Mouse (Mus musculus) kidney, adult 18-20 months (tissue): ENCODE data around the gene Entpd5.
"Not testable (repeated sequence)": the region's sequence is repeated elsewhere in the genome, so short reads cannot be mapped to it uniquely, and the experiment has no call there.

ENCODE experiments used
- DNase-seq: peaks from one replicate; pipeline ENCODE4 v3.0.0; 2021

The Entpd5 gene

DNA sequence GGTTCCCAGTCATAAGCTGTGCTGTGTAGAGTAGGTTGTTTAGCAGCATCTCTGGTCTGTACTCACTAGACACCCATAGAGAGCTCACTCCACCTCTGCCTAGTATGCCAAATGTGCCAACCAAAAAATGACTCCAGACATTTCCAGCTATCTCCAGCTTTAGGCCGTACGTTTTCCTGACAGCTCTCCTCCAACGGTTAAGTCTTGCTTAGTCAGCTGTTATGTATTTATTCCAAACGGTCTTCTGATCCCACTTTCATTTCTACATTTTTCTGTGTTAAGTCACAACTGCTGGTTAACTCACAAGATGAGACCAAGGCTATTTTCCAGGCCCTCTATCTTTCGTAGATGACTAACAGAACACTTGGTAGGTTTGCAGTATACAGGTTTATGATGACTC lies 10.2 kb downstream of the Entpd5 start:
- no peak for DNase-seq

DNA sequence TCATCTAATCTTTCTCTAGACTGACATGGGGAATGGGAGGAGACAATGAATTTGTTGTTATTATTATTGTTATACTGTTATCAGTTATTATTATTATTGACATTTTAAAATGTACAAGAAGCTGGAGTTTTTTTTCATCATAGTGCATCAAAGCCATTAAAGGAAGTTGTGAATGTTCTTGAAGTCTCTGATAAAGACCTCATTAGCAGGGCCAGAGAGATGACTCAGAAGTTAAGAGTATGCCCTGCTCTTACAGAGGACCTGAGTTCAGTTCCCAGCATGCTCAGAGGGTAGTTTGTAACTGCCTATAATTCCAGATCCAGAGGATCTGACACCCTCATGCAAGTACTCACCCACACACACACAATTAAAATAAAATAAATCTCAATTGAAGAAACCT lies 11.1 kb downstream of the Entpd5 start:
- no peak for DNase-seq

DNA sequence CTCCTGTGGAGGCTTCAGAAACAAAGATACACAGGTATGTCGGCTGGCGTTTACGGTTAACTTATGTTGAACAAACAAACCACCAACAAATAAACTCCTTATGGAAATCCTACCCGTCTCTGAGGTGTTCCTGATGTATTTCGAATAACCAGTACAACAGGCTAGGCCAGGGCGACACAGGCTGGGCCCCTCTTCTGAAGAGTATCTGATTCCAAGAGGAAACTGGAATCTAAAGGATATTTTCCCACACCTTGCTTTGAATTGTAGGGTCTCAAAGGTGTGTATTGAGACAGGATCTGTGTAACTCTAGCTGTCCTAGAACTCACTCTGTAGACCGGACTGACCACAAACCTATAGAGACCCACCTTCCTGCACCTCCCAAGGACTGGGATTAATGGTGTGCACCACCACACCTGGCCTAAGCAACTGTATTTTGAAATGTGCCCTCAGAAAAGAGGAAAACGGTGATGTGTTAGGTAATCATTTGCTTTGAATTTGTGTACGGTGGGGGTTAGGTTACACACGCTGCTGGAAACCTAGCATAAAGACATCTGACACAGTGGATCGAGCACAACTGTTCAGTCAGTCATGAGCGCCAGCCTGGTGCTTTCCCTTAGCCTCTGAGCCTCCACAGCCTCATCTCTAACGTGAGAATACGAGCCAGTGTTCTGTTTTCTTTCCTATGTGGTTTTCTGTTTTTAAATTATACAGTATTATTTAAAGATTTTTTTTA lies 11.7 kb downstream of the Entpd5 start:
- no peak for DNase-seq

DNA sequence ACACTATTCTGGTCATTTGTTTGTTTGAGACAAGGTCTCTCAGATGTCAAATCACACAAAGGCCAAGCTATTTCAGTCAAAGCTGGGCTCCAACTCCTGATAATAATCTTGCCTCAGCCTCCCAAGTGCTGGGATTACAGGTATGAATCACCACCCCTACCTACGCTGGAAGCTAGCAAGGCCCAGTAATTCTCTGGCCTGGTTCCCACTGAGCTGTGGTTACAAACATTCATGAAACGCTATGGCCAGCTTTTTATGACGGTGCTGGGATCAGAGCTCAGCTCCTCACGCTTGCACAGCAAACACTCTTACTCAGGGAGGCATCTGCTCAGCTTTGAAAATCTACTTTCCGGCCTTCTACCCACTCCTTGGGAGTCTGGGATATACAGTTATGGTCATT lies 15.0 kb downstream of the Entpd5 start:
- no peak for DNase-seq

DNA sequence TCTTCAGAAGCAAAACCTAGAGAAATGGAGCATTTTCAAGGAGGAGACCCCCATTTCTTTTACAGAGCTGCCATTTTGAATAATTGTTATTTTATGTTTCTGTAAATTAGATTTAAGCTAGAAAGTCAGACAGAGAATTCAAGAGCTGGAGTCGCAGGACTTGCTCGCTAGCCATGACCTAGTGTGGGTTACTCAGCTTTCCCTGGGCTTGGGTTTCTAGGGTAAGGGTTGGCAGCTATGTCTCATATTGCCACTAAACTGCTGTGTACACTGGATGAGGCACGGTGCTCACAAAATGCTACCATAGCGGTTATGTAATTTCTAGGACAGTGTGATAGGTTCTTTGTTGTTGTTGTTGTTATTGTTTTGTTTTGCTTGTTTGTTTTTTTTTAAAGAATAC lies 16.1 kb downstream of the Entpd5 start:
- no peak for DNase-seq

DNA sequence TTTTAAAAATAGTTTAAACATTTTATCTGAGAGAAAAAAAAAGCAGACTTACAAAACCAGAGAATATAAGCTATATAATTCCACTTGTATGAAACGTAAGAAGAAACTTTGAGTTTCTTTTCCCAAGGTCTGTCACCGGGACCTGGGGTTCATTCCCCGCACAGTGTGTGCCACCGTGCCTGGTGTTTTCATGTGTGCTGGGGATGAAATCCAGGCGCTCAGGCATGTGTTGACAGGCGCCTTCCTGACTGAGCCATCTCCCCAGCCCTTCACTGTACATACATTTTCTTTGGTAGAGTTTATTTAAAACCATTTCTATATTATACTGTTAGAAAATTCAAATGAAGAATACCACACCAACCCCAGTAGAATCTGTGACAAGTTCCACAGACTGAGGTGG lies 18.5 kb downstream of the Entpd5 start:
- DNase-seq = no peak

DNA sequence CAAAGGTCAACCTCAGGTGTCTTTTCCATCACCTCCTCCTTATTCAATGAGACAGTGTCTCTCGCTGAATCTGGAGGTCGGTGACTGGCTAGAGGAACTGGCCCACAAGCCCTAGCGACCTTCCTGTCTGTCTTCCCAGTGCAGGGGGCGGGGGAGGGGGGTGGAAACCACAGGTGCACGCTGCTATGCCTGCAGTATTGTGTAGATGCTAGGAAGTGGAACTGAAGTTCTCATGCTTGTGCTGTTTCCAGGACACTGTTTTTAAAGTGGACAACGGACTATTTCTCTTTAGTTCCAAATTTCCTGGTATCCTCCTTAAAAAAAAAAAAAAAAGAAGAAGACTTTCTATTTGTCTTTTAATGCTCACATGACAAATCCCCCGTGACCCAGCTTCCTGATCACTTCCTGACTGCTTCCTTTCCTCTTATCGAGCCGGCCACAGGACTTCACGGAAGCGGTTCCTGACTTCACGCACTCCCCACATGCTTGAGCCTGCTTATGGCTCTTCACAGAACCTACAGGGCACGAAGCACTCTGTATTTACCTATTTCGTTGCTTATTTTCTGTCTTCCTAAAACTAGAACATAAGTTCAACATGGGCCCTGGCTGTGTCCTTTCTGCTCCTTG lies 19.9 kb downstream of the Entpd5 start:
- DNase-seq = no peak

DNA sequence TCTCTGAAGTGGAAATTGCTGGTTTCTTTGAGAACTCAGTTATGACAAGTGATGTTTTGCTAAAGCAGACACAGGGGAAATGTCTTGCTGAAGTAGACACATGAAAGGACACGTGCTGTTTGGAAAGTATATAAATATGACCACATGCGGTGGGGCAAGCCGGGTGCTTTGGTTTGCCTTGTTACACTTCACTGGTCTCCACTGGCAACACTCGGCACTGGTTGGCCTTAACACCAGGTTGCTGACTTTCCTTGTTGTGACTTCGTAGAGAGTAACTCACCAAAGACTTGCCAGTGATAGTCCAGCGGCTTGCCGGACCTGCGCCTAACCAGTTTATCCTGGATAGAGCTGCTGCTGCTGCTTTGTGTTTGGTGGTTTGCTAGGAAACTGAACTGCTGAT lies 20.7 kb downstream of the Entpd5 start:
- DNase-seq = peak; percentile 55

DNA sequence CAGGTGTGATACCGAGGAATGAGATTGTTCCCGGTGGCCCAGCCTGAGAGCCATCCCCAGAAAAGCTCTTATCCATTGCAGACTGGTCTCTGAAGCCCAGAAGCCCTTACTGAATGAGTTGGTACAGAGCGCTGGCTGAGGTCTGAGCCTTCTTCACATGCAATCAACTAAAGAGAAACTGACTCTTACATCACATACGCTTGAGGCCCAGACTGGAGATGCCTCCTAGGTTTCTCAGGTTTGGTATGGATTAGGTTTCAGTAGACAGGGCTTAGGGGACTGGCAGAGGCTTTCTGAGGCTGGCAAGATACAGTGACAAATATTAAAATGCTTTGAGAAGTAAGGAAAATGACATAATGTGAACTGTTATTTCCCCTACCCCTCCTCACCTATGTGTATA lies 23.4 kb downstream of the Entpd5 start:
- no peak for DNase-seq

DNA sequence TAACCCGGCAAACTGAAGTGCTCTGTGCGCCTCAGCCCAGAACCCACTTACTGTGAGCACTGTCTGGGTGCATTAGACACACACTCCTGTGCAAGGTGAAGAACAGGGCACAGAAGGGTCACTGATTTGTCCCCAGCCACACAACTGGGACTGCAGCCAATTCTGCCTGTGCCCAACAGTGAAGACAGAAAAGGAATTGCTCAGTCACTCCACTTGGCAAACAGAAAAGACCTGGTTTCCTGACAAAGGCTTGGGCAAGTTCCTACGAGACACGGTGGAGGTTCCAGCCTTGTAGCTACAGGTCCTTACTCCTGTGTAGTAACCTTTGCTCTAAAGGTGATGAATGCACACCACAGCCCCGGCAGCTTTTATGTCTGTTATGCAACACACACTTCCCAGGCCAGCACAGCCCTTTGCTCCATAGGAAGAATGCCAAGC lies 24.2 kb downstream of the Entpd5 start:
- DNase-seq = peak; percentile 74

DNA sequence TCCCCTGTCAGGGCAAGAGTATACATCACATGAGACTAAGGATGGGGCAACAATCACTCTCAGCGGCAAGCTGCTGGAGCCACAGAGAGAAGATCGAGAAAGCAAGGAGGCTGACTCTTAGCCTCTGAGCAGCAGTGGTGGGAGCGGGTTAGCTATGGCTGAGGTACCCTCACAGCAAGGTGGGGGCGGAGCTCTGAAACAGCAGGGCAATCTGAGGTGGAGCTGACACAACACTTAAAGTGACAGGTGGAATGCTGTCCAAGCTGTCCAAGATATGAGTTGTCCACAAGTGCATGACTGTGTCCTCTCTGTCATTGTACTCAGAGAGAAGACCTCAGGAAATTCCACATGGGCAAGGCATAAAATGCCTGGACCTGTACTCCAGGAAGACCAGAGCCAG lies 26.5 kb downstream of the Entpd5 start:
- DNase-seq = no peak

DNA sequence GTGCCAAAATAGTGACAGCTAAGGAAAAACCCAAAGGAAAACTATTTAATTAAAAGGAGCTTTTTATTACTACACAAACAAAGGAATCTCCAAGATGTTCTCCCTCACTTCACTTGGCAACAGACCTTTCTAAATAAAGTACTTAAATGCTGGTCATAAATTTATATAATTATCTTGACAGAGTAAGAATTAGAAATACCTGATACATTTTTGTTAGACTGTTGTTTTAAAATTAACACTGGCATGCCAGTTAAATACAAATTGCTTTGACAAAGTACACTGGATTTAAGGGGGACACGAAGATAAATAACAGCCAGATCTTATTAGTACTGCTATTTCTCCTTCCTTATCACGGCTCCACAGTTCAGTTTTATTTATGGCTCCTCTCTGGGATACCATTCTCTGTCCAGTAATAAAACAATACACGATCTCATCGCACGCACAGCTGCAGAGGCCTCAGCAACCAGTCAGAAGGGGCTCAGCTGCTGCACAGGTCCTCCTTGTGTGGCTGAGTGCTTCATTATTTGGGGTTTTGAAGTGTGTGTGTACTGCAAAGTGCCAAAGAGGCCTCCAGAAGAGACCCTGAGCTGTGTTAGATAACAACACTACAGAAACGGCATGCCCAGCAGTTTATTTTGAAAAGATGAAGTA lies 34.9 kb downstream of the Entpd5 start:
- DNase-seq = no peak

DNA sequence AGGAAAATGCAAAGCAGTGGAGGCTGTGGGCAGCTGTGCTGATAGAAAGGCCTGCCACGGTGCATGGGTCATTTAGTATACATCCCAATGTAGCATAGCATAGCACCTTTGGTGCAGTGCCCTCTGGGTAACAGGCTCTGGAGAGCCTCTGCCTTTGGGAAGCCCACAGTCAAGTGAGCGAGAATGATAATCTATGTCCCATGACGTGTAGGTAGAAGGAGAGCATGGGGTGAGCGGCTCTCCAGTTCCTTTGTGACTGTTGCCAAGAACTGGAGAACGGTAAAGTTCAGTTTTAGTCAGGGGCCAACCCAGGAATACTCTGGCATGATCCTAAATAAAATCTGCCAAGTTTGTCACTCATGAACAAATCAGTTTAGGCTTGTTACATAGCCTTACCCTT lies 37.2 kb downstream of the Entpd5 start:
- no peak for DNase-seq

DNA sequence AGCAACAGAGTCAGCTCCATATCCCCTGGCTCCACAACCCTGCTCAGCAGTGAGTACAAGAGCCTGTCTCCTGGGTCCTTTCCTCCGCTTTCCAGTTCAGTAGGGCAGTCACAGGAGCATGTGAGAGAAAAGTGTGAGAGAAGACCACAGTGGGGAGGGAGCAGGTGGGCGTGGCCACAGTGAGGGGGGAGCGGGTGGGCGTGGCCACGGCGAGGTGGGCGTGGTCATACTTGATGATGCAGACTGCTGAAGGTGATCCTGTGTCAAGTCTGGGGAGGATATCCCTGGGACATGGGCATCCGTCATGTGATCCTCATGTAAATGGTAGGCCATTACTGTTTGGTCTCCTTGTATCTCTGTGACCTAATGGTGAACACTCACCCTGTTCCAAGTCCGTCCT lies 41.9 kb downstream of the Entpd5 start:
- no peak for DNase-seq

DNA sequence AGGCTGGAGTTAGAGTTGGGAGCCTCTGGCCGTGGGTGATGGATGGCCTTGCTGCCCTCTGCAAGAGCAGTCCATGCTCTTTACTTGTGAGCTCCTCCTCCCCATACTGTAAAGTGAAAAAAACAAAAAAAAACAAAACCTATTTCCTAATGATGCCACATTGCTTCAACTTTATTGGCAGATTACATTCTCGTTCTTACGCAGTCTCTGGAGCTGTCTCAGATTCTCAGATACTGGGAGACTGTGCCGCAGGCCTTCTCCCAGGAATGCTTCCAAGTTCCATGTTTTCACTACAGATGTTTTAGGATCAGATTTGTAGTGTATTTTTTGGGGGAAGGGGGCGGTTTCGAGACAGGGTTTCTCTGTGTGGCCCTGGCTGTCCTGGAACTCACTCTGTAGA lies 43.7 kb downstream of the Entpd5 start:
- no peak for DNase-seq

DNA sequence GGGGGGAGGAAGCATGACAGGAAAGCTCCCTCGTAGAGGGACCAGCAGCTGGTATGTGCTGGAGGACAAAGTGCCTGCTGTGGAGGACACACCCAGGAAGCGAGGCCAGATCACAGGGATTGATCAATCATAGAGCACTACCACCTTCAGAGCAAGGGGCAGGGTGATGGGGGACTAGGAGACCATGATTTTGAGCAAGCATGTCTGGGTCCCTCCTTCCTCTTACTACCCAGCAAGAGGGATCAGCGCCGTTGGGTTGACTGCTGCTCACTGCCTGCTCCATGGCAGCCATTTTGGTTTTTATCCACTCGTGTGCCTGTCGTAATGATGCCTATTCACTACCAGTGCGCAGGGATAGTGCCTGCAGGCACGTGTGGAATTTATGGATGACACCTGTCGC lies 44.5 kb downstream of the Entpd5 start:
- no peak for DNase-seq

DNA sequence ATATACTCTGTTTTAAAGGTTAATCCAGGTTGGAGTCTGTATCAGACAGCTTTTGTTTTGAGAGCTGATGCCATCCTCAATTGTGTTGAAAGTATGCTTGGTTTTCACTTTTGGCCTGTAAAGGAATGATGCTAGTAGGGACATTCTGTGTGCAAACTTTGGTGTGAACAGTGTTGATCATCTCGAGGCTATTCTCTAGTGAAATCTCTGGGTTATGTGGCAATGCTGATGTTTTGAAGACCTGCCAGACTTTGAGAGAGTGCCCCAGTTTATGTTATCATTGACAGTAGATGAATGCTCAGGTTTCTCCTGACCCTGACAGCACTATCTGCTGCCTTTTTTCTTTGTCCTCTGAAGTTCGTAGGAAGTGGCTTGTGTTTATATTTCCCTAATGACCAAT lies 46.0 kb downstream of the Entpd5 start:
- DNase-seq = no peak

DNA sequence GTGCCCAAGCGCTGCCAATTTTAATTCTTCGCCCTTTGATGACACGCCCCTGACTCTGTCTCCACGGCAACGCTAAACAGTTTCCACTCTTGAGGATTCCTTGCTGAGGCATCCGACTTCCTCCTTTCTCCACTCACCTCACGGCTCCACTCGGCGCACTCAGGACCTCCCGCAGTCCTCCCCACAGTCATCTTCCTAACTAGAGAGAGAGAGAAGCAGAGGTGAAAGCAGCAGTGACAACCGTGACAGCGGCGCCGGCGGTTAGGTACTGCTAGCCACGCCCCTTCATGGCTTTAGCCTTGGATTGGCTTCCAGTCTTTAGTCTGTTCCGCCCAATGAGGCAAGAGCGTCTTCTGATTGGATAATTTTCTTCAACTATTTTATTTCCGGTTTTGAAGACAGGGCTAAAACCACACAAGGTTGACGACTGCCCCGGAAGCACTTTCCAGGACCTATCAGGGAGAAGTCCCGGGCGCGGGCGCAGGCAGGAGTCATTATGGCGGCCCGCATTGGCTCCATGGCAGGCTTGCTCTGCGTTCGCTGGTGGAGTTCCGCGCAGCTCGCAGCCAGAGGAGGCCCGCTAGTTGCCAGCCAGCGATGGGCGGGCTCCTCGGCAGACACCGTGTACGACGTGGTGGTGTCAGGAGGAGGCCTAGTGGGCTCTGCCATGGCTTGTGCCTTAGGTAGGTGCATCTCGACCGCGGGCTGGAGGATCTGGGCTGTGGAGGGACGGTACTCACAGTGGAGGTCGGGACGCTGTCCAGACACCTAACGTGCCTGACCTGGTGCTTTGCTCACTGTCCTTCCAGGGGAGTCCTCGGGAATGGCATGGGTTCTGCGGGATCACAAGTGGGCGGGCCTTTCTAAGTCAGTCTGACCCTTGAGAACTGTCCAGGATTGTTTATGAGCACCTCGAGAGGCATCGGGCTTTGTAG lies 47.0 kb downstream of the Entpd5 start, which contains the start of the genes Coq6 and Fam161b:
Gene Coq6, plus strand, starts transcription at position 103 of the 935 bp plus-strand sequence.
Gene Fam161b, minus strand, starts transcription at position 279 of the 935 bp plus-strand sequence.
- peak; percentile 93 for DNase-seq

DNA sequence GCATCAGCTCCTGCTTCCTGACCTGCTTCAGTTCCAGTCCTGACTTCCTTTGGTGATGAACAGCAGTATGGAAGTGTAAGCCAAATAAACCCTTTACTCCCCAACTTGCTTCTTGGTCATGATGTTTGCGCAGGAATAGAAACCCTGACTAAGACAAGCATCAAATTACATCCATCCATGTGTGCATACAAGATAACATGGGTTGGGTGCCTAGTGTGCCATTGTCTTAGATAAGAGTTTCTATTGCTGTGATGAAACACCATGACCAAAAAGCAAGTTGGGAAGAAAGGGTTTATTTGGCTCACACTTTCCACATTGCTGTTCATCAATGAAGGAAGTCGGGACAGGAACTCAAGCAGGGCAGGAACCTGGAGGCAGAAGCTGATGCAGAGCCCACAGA lies 50.1 kb downstream of the Entpd5 start:
- DNase-seq = not testable (repeated sequence)

DNA sequence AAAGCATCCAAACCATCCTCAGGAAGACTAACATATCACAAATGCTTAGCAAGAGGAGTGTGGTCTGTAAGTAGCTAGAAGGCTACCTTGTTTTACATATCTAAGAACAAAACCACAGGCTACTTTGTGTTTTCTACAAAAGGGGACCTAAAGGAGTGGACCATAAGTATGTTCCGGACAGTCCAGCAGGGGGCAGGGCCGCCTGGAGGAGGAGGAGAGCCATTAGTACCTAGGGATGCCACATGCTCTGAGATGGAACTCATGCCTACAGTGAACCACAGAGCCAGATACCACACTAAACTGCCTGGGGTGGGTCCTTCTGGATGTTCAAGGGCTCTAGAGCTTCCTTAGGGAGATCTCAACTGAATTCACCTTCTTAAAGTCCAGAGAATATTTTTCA lies 61.6 kb downstream of the Entpd5 start:
- DNase-seq = peak; percentile 51

DNA sequence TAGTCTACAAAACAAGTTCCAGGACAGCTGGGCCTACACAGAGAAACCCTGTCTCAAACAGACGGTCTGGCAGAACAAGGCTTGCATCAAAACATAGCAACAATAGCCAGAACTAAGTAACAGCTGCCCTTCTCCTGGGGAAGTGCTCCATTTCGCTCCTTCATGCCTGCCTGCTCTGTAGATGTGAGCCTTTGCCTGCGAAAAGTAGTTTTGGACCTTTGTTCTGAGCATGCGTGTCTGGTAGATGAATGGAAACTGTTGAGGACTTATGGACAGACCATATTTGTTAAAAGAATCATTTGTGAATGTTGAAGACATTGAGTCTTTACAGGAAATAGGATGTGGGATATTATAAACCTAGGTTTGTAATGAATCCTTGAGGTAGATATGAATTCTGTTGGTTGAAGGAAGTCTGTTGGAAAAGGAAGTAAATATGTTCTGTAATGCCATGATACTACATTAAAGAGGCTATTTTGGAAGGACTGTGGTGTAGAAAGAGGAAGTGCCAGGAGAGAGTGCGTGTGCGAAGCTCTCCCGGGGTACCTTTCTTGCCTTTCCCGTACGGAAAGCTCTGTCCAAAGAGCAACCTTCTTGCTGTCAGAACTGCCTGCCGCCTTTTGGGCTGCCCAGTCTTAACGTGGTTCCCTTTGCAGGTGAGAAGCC lies 71.7 kb downstream of the Entpd5 start:
- no peak for DNase-seq

DNA sequence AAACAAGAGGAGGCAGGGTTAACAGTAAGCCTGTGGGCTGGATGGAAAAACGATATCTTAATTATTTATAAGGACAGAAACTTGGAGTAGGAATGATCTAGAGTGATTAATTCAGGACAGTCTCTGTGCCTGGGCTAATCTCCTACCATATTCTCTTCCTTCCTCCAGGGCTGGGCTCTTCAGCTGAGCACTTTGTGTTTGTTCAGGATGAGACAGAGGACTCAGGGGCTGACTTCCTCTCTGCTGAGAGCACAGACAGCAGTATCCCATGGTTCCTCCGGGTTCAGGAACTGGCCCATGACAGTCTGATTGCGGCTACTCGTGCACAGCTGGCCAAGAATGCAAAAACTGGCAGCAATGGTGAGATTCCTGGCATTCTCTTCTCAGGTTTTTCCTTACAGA lies 81.7 kb downstream of the Entpd5 start:
- DNase-seq = no peak
